Mouse (Mus musculus) mature B cell (primary cell): ENCODE data around the gene Cd63.

ENCODE experiments used
- in situ Hi-C: fragments of 300-500 bp; cut with MboI; formaldehyde crosslinking; loops from 2 replicates; pipeline ENCODE4 v1.14.3; 2019

The Cd63 gene

DNA sequence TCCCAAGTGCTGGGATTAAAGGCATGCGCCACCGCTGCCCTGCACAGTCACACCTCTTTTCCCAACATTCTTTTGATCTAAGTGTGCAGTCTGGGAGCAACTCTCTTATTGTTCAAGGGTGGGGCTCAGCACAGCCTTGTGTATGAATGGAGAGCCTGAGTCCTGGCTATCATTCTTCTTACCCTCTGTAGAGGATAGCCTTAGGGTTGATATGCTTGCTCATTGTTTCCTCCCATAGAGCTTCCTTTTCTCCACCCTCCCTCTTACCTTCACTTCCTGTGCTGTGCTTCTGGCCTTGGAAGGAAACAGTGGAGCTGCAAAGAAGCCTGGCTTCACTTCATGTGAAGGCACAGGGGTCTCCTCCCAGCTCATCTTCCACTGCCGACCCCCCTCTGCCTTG lies at the start of gene Cd63:
TSS of gene Cd63 (plus strand) at position 292 of the 400 bp plus-strand sequence.
- in situ Hi-C loops = no loop called here

GRCm38 (mm10) chr10:128861176-128861575 lies 39.6 kb upstream of the Cd63 start:
- in situ Hi-C loops = no loop called here

GRCm38 (mm10) chr10:128866042-128866441 lies 34.7 kb upstream of the Cd63 start:
- in situ Hi-C loops = no loop called here

GRCm38 (mm10) chr10:128866518-128866917 lies 34.3 kb upstream of the Cd63 start:
- in situ Hi-C loops = no loop called here

DNA sequence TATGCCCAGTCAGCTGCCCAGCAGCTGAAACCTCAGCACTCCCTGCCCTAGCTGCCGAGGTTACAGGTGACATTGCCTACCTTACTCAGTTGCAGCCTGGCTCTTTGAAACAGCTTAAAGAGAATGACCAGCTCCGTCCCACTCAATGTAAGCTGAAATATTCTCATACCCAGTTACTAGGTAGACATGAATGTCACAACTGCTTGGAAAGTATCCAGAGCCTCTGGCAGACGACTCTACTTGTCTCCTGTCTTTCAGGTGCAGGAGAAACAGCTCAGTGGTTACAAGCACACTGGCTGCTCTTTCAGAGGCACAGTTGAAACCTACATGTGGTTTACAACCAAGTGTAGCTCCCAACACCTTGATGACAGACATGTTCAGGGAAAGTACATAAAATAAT lies 30.4 kb upstream of the Cd63 start:
- in situ Hi-C loops = no loop called here

GRCm38 (mm10) chr10:128878291-128878690 lies 22.5 kb upstream of the Cd63 start:
- in situ Hi-C loops = no loop called here

GRCm38 (mm10) chr10:128878811-128879210 lies 22.0 kb upstream of the Cd63 start:
- in situ Hi-C loops = no loop called here

DNA sequence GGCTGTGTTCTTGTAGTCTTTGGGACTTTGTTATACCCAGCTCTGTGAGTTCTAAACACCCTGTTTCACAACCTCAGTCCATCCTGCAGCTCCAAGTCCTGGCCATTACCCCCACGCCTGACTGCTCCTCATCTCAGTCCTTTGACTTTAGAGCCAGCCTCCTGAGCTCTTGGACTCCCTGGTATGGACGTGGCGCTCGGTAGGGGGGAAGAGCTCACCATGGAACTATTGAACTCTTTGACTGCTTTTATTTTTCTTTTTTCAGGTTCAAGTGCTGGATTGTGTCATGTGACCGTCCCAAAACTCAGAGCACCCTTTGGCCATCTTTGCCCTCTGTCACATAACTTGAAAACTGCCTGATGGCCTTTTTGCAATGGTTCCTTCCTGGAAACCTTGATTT lies 18.7 kb upstream of the Cd63 start:
- in situ Hi-C loops = no loop called here

DNA sequence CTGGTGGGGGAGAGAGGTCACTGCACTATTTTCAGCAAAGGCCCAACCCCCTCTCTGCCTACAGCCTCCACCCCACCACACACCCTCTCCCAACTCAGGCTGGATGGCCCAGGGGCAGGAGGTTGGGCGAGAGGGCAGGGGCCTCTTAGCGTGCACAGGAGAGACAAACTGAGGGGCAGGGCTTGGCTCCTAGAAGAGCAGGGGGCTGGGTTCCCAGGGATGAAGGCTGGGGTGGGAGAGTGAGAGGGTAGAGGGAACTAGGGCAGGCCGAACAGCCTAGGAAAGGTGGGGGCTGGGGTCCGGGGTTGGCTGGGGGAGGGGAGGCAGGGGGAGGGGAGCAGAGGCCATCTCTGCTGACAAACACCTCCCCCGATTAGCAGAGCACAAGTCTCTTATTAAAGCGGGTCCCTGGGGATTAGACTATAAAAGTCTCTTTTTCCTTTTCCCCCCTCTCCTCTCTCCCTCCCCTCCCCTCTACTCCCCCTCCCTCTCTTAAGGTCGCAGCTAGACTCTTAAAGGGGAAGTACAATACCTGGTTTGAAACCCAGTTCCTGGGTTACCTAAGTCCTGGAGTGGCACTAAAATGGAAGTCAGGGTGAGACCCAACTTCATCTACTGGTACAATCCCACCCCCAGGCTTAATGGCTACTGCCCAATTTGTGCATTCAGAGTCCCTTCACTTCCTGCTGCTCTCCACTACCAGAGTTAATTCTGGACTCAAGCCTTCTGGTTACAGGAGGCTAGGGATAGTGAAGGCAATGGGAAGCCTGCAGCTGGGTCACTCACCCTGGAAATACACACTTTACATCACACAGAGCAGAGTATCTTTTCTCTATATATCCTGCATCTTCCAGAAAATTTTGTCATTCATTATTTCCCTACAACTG lies 11.6 kb upstream of the Cd63 start:
- in situ Hi-C loops = loop anchor here (5.0 kb wide), 1 partner anchor 52 kb away; no protein-coding TSS in a partner anchor

- in situ Hi-C loops = loop anchor here (5.0 to 10.0 kb wide), 2 partner anchors 53 to 125 kb away; no protein-coding TSS in a partner anchor
Observed at GRCm38 (mm10) chr10:128889846-128890245, 10.9 kb upstream of the Cd63 start.

DNA sequence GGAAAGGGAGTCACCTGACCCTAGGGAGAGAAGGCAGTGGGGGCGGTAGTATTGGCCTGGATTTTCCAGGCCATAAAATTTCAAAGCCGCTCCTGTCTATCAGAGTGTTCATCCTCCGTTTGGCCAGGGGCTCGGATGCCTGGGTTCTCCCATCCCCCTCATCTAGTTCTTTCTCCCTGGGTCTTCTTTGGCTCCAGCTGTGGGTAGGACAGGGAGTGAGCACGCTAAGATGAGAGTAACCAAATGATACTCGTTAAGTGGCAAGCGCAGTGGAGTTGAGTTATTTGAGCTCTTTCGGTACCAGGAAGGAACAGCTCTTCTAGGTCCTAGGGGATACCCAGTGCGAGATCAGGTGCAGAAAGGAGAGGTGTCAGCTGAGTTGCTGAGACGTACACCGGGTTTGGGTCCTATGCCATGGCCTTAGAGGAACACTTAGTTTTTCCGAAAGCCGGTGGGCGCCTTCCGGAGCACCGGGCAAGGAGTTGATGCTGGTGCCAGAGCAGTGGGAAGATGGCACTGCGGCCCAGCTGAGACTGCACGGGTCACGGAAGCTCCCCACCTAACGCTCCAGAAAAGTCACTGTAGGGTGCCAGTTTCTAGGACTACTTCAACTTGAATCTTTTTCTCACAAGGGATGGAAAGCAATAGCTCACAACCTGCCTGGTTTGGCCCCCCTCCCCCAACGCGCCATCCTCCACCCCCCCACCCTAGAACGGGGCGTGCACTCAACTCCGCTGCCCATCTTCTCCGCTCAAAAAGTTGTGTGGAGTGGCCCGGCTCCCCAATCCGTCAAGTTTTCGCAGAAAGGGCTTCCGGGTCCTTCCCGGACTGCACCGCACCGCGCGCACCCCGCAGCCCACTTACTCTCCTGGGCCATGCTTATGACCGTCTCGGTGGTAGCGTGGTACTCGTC lies 10.2 kb upstream of the Cd63 start:
- in situ Hi-C loops = loop anchor here (10.0 kb wide), 1 partner anchor 126 kb away; no protein-coding TSS in a partner anchor

- in situ Hi-C loops = loop anchor here (10.0 kb wide), 1 partner anchor 127 kb away; no protein-coding TSS in a partner anchor
Observed at GRCm38 (mm10) chr10:128891296-128892094, 9.3 kb upstream of the Cd63 start, which contains the start of gene Gdf11. TSS of gene Gdf11 (minus strand) at chr10:128891718.

DNA sequence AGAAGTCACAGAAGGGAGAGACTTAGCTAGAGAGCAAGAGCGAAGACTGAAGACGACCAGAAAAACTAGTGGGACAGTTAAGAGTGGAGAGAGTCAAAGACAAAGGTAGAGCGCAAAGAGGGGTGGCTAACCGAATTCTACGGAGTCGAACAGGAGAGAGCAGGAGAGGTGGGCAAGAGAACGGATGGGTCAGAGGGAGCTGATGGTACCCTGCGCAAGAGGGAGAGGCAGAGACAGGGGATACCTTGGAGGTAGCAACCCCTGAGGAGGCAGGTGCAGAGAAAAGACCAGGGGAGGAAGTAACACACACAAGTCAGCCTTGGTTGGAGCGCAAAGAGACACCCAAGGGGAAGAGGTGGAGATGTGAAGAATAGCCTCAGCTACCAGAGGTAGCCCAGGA lies 8.5 kb upstream of the Cd63 start:
- in situ Hi-C loops = loop anchor here (10.0 kb wide), 1 partner anchor 127 kb away; no protein-coding TSS in a partner anchor

- in situ Hi-C loops = loop anchor here (10.0 kb wide), 1 partner anchor 131 kb away; no protein-coding TSS in a partner anchor
Observed at GRCm38 (mm10) chr10:128895437-128895836, 5.4 kb upstream of the Cd63 start.

- in situ Hi-C loops = loop anchor here (10.0 kb wide), 1 partner anchor 131 kb away; no protein-coding TSS in a partner anchor
Observed at GRCm38 (mm10) chr10:128895952-128896693, 4.7 kb upstream of the Cd63 start.

DNA sequence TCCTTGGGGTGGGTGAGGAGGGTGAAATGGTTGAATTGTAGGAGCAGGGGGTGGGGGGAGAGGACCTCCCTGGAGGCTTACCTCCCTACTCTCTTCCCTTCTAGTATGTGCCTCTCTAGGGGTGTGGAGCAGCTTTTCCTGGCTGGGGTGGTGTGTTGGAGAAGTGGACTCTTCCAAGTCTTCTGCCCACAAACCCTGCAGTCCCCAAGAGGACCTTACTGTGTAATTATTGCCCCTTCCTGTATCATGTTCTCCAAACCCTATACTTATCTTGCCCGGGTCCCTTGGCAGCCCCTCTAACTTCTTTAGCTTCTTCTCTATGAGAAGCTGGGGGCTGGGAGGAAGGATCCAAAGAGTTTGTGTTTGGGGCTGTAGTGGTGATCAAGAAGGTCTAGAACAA lies 4.0 kb upstream of the Cd63 start:
- in situ Hi-C loops = loop anchor here (10.0 kb wide), 1 partner anchor 132 kb away; no protein-coding TSS in a partner anchor

DNA sequence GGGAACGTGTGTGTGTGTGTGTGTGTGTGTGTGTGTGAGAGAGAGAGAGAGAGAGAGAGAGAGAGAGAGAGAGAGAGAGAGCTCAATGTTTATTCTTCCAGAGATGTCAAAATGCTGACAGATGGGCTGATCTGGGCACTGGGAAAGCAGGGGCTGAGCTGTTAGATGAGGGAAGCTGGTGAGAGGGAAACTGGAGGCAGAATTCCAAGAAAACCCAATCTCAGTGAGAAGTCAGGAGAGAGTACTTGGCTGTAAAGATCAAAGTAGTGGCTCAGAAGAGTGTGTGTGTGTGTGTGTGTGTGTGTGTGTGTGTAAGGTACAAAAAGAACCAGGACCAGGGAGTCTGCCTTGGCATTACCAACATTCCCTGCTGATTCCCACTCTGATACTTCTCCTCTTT lies 3.3 kb upstream of the Cd63 start:
- in situ Hi-C loops = loop anchor here (10.0 kb wide), 1 partner anchor 133 kb away; no protein-coding TSS in a partner anchor

- in situ Hi-C loops = loop anchor here (10.0 kb wide), 1 partner anchor 135 kb away; no protein-coding TSS in a partner anchor
Observed at GRCm38 (mm10) chr10:128899759-128900490, 864 bp upstream of the Cd63 start.

GRCm38 (mm10) chr10:128901409-128901808 lies 620 bp downstream of the Cd63 start:
- in situ Hi-C loops = no loop called here
